Mouse (Mus musculus) heart, embryonic 11.5 days (tissue): ENCODE measurements around the gene Arl8b. TPM values are rescaled to one million over a fixed set of nuclear protein-coding genes. Genes with fewer than 3 reads are reported as not detected.

Source experiments
- polyA plus RNA-seq: library from polyadenylated mRNA; unstranded; fragments of >200 nt; fragmentation: Nextera tagmentation; extraction: Ambion mirVana; gene quantifications from 2 replicates; pipeline ENCODE4 v1.2.1, GENCODE M21; 2014

The Arl8b gene
- polyA plus RNA-seq, 1 experiment from 2014 or later, result 68.4 TPM

Other genes starting within 250 kb of the Arl8b start
- gene Bhlhe40, start 122.5 kb upstream of the Arl8b start, polyA plus RNA-seq, result 15.2 and 16.2 TPM in 2 replicates
- 18.6 and 19.4 TPM in 2 replicates for gene Edem1, start 45.5 kb downstream of the Arl8b start, polyA plus RNA-seq